Comparison of ENCODE assay signal across 15 mouse cellular contexts in genomic region chr16:47080330-47080729, GRCm38 (mm10).
"Had no signal": no experiment of that assay in that cellular context is flagged by ENCODE, and none has a peak within 500 bp of the region (broad histone marks: within the 10 kb centered on the region; RNA-seq: fewer than 3 reads in every experiment).

No protein-coding gene starts in this region.

- ATAC-seq: lung, postnatal 0 days had no signal

- H3K4me1 ChIP-seq: limb, embryonic 10.5 days; liver, embryonic 15.5 days; midbrain, embryonic 10.5 days had no signal

- H3K4me3 ChIP-seq: limb, embryonic 10.5 days; liver, embryonic 15.5 days; midbrain, embryonic 10.5 days had no signal

- H3K9me3 ChIP-seq: limb, embryonic 10.5 days; liver, embryonic 15.5 days; midbrain, embryonic 10.5 days had no signal

- H3K4me2 ChIP-seq: liver, embryonic 11.5 days; liver, embryonic 15.5 days had no signal

- H3K9ac ChIP-seq: liver, embryonic 15.5 days had no signal

- H3K27me3 ChIP-seq: liver, embryonic 15.5 days had no signal

- H3K27ac ChIP-seq: limb, embryonic 10.5 days; liver, embryonic 15.5 days; midbrain, embryonic 10.5 days had no signal

- H3K36me3 ChIP-seq: limb, embryonic 10.5 days; liver, embryonic 15.5 days; midbrain, embryonic 10.5 days had no signal

- DNase-seq: kidney, adult 11 months; kidney, adult 9 months; kidney, postnatal 14 days; lung, adult 2 months; lung, postnatal 36 days; midbrain, embryonic 14.5 days; right cerebral cortex, postnatal 4 days; spleen, adult 18-20 months; thymus, adult 18-20 months; thymus, postnatal 14 days had no signal
